Mouse (Mus musculus) forebrain, embryonic 11.5 days (tissue): ENCODE results near the gene Bud31. TPM values are rescaled to one million over a fixed set of nuclear protein-coding genes. Genes with fewer than 3 reads are reported as not detected.

ENCODE experiments used
- ATAC-seq: fragments of 200-750 bp; cut with Nextera tagmentation; replicated peaks from 2 replicates; pipeline ENCODE4 v1.8.0; 2017; ENCODE audit warnings: moderate TSS enrichment; ENCODE audit not compliant: low FRiP score
- DNase-seq: peaks from one replicate; pipeline ENCODE4 v3.0.0-alpha.2; 2017; ENCODE audit warnings: low spot score
- H3K27ac ChIP-seq: fragments of 300-500 bp; sonication (generic); 2 replicates; pipeline ENCODE4 v1.5.1; 2014; ENCODE audit warnings: low read depth, low read length
- H3K27me3 ChIP-seq: fragments of 300-500 bp; sonication (generic); 2 replicates; pipeline ENCODE4 v1.6.1; 2014; ENCODE audit warnings: mild to moderate bottlenecking, low read length, mixed read lengths; ENCODE audit not compliant: control insufficient read depth, insufficient read depth
- H3K36me3 ChIP-seq: fragments of 300-500 bp; sonication (generic); 2 replicates; pipeline ENCODE4 v1.6.1; 2014; ENCODE audit warnings: mild to moderate bottlenecking, low read length, moderate library complexity, mixed read lengths; ENCODE audit not compliant: control insufficient read depth, insufficient read depth
- H3K4me1 ChIP-seq: fragments of 300-500 bp; sonication (generic); replicated peaks from 2 replicates; pipeline ENCODE4 v1.6.1; 2014; ENCODE audit warnings: low read length, mixed read lengths; ENCODE audit not compliant: control insufficient read depth, insufficient read depth
- H3K4me2 ChIP-seq: fragments of 300-500 bp; sonication (generic); 2 replicates; pipeline ENCODE4 v1.6.1; 2014; ENCODE audit warnings: low read depth, mild to moderate bottlenecking, low read length, moderate library complexity, mixed read lengths; ENCODE audit not compliant: severe bottlenecking
- H3K4me3 ChIP-seq: fragments of 300-500 bp; sonication (generic); 2 replicates; pipeline ENCODE4 v1.5.1; 2014; ENCODE audit warnings: low read depth, low read length
- H3K9ac ChIP-seq: fragments of 300-500 bp; sonication (generic); 2 replicates; pipeline ENCODE4 v1.6.1; 2014; ENCODE audit warnings: low read length
- H3K9me3 ChIP-seq: fragments of 300-500 bp; sonication (generic); 2 replicates; pipeline ENCODE4 v1.6.1; 2016; ENCODE audit warnings: low read length, mixed read lengths; ENCODE audit not compliant: control insufficient read depth
- WGBS: fragments of 180-500 bp; shearing (Covaris S2); extraction: QIAGEN DNeasy Blood & Tissue Kit; methylation state at CpG from one replicate; pipeline ENCODE4 v1.1.7; 2014; 5-methylcytosine and 5-hydroxymethylcytosine counted together
- polyA plus RNA-seq: library from polyadenylated mRNA; unstranded; fragments of >200 nt; fragmentation: Nextera tagmentation; extraction: Ambion mirVana; gene quantifications from 2 replicates; pipeline ENCODE4 v1.2.1, GENCODE M21; 2014

The Bud31 gene
- polyA plus RNA-seq, 1 experiment from 2014 or later: 253 TPM

DNA sequence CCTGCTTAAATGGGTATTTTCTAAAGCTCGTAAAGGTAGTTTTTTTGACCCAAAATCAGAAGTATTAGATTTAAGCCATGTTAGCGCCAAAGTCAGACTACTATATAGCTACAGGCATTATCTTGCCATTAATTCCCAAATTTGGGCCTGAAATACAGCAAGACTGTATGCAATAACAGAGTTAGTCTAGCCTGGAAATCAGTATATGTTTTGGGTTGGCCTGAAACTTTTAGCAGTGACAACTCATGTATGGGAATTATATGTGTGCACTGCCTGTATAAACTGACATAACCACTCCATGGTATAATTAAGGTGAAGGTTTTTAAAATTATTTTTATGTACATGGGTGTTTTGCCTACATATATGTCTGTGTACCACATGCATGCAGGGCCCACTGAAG lies 51.8 kb downstream of the Bud31 start, which contains the start of gene Atp5j2:
Gene Atp5j2, minus strand, starts transcription at position 101 of the 400 bp plus-strand sequence.
- WGBS: 79% methylated on average over 2 of the region's 2 CpGs
- H3K36me3 ChIP-seq: no peaks in the 10 kb centered on the region; the same call in 1 of the 2 replicates
- no peaks in the 10 kb centered on the region for H3K9me3 ChIP-seq
- peaks cover 8% of the 10 kb centered on the region; the same call in 1 of the 2 replicates for H3K4me1 ChIP-seq
- H3K4me3 ChIP-seq: peak within 1 kb of the TSS; percentile 90
- H3K27ac ChIP-seq: peak within 1 kb of the TSS; percentile 71
- peak within 1 kb of the TSS; percentile 81 for H3K4me2 ChIP-seq
- H3K9ac ChIP-seq: peak within 1 kb of the TSS; percentile 95
- no peaks in the 10 kb centered on the region for H3K27me3 ChIP-seq
- DNase-seq (no peak), ATAC-seq (no peak)

Other genes starting within 250 kb of the Bud31 start
- 18.3 and 21.4 TPM in 2 replicates for gene Smurf1, start 174.5 kb upstream of the Bud31 start, polyA plus RNA-seq
- not detected in 2 replicates for gene Gm4871, start 107.6 kb upstream of the Bud31 start, polyA plus RNA-seq
- not detected in 2 replicates for gene 1700018F24Rik, start 97.4 kb upstream of the Bud31 start, polyA plus RNA-seq
- 145 and 150 TPM in 2 replicates for gene Arpc1a, start 56.5 kb upstream of the Bud31 start, polyA plus RNA-seq
- gene Kpna7, start 56.3 kb upstream of the Bud31 start, polyA plus RNA-seq: not detected in 2 replicates
- 51.2 and 62.8 TPM in 2 replicates for gene Arpc1b, start 26.1 kb upstream of the Bud31 start, polyA plus RNA-seq
- 135 and 136 TPM in 2 replicates for gene Pdap1, start 124 bp upstream of the Bud31 start, polyA plus RNA-seq
- 18.6 and 19.6 TPM in 2 replicates for gene Ptcd1, start 26.7 kb downstream of the Bud31 start, polyA plus RNA-seq
- gene Cpsf4, start 26.9 kb downstream of the Bud31 start, polyA plus RNA-seq: 51.4 and 59.0 TPM in 2 replicates
- gene Atp5j2, start 51.7 kb downstream of the Bud31 start, polyA plus RNA-seq: 478 and 501 TPM in 2 replicates
- 6.5 and 8.1 TPM in 2 replicates for gene Zkscan14, start 61.5 kb downstream of the Bud31 start, polyA plus RNA-seq
- 17.2 and 20.2 TPM in 2 replicates for gene Zkscan5, start 64.2 kb downstream of the Bud31 start, polyA plus RNA-seq
- 37.2 and 39.2 TPM in 2 replicates for gene Zfp655, start 91.4 kb downstream of the Bud31 start, polyA plus RNA-seq
- gene Zscan25, start 140.1 kb downstream of the Bud31 start, polyA plus RNA-seq: 0.41 and 0.77 TPM in 2 replicates
- gene Cyp3a57, start 204.9 kb downstream of the Bud31 start, polyA plus RNA-seq: not detected in 2 replicates